Mouse (Mus musculus) intestine, postnatal 0 days (tissue): ENCODE data around the gene Mrps9. TPM values are rescaled to one million over a fixed set of nuclear protein-coding genes. Genes with fewer than 3 reads are reported as not detected.

Experiments
- ATAC-seq: fragments of 200-750 bp; cut with Nextera tagmentation; 2 replicates; pipeline ENCODE4 v1.8.0; 2017; ENCODE audit warnings: mild to moderate bottlenecking, moderate TSS enrichment, moderate library complexity
- H3K27ac ChIP-seq: fragments of 300-500 bp; sonication (generic); 2 replicates; pipeline ENCODE4 v1.5.1; 2014; ENCODE audit warnings: mild to moderate bottlenecking, low read depth, low read length, moderate library complexity
- H3K27me3 ChIP-seq: fragments of 300-500 bp; sonication (generic); replicated peaks from 2 replicates; pipeline ENCODE4 v1.6.1; 2014; ENCODE audit warnings: low read length, mixed read lengths; ENCODE audit not compliant: control insufficient read depth, insufficient read depth
- H3K36me3 ChIP-seq: fragments of 300-500 bp; sonication (generic); 2 replicates; pipeline ENCODE4 v1.6.1; 2014; ENCODE audit warnings: mild to moderate bottlenecking, moderate library complexity; ENCODE audit not compliant: control insufficient read depth, insufficient read depth
- H3K4me1 ChIP-seq: fragments of 300-500 bp; sonication (generic); replicated peaks from 2 replicates; pipeline ENCODE4 v1.6.1; 2014; ENCODE audit warnings: antibody characterized with exemption, low read length, mixed read lengths; ENCODE audit not compliant: control insufficient read depth, insufficient read depth
- H3K4me2 ChIP-seq: fragments of 300-500 bp; sonication (generic); replicated peaks from 2 replicates; pipeline ENCODE4 v1.6.1; 2014; ENCODE audit warnings: low read depth, mild to moderate bottlenecking, moderate library complexity
- H3K4me3 ChIP-seq: fragments of 300-500 bp; sonication (generic); 2 replicates; pipeline ENCODE4 v1.5.1; 2014; ENCODE audit warnings: low read depth, low read length
- H3K9ac ChIP-seq: fragments of 300-500 bp; sonication (generic); 2 replicates; pipeline ENCODE4 v1.6.1; 2014; ENCODE audit warnings: mild to moderate bottlenecking, low read depth, low read length
- H3K9me3 ChIP-seq: fragments of 300-500 bp; sonication (generic); 2 replicates; pipeline ENCODE4 v1.6.1; 2016; ENCODE audit warnings: mixed run types; ENCODE audit not compliant: control insufficient read depth
- CTCF ChIP-seq: sonication (generic); IDR thresholded peaks from 2 replicates; pipeline ENCODE4 v1.5.1; 2016; ENCODE audit warnings: low read depth, mild to moderate bottlenecking, control low read depth, antibody characterized with exemption, moderate library complexity
- WGBS: fragments of 180-500 bp; shearing (Covaris S2); extraction: QIAGEN DNeasy Blood & Tissue Kit; methylation state at CpG from one replicate; pipeline ENCODE4 v1.1.7; 2014; 5-methylcytosine and 5-hydroxymethylcytosine counted together
- polyA plus RNA-seq: library from polyadenylated mRNA; unstranded; fragments of >200 nt; fragmentation: Nextera tagmentation; extraction: Ambion mirVana; gene quantifications from 2 replicates; pipeline ENCODE4 v1.2.1, GENCODE M21; 2015

The Mrps9 gene
- polyA plus RNA-seq, 1 experiment from 2014 or later = 38.3 TPM

DNA sequence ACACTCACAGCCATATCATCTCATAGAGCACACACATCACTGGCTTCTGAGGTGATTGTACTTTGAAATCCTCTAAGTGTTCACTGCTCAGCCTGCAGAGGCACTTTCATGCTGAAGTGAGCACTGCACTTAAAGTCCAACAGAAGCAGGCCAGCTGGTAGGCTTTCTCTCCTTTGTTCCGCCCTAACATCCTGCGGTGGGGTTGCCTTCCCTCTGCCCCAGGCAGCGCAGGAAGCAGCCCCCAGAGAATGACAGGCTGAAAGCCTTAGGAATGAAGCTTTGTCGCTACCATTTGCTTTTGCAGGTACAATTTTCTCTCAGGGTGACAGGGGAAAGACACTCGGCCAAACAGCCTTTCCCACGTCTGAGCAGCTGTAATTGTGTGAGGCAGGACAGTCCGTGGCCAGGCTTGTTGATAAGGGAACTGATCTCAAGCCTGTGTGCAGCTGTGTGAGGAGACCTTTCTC is 38.4 kb downstream of the Mrps9 start:
- peaks cover 13% of the 10 kb centered on the region for H3K36me3 ChIP-seq
- ATAC-seq = no peak
- TF ChIP-seq CTCF = no peak
- H3K9ac ChIP-seq = no peak overlapping the region
- H3K4me2 ChIP-seq = no peak overlapping the region
- H3K4me3 ChIP-seq = no peak overlapping the region
- no peaks in the 10 kb centered on the region for H3K9me3 ChIP-seq
- no peak overlapping the region for H3K27ac ChIP-seq
- H3K4me1 ChIP-seq = no peaks in the 10 kb centered on the region
- no peaks in the 10 kb centered on the region for H3K27me3 ChIP-seq
- WGBS = 70% methylated on average over 7 of the region's 7 CpGs

DNA sequence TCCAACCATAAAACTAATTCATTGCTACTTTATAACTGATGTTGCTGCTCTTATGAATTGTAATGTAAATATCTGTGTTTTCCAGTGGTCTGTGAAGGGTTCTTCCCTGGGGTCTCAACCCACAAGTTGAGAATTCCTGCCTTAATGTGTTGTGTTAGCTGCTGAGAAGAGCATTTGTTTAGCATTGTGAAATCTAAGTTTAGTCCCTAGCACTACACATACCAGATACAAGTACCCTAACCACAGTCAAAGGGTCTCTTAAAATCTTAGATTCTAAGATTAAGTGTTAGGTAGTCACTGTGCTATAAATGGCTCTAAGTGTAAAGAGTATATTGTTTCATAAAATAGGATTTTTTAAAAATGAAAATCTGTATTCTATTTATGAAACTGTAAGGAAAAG is 43.7 kb downstream of the Mrps9 start:
- H3K9me3 ChIP-seq = no peaks in the 10 kb centered on the region
- no peak overlapping the region for H3K9ac ChIP-seq
- H3K27me3 ChIP-seq = no peaks in the 10 kb centered on the region
- no peak overlapping the region for H3K4me2 ChIP-seq
- TF ChIP-seq CTCF = no peak
- H3K4me1 ChIP-seq = no peaks in the 10 kb centered on the region
- H3K4me3 ChIP-seq = no peak overlapping the region
- no peak overlapping the region for H3K27ac ChIP-seq
- H3K36me3 ChIP-seq = peaks cover 30% of the 10 kb centered on the region
- ATAC-seq = no peak

DNA sequence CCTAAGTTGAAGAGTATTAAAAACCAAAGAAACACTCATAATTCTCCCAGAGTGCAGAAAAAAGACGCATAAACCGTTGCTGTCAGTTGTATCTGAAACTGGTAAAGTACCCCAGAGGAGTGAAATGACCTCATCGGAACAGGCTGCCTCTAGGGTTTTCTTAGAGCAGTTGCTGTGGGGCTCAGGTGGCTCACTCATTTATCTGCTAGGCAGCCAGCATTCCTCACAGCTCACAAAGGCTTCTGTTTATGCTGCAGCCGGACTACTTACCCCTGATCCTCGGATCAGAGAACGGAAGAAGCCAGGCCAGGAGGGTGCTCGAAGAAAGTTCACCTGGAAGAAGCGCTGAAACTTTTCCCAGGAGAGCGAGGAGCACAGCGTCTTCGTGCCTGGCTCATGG is 54.1 kb downstream of the Mrps9 start:
- no peak for ATAC-seq
- no peaks in the 10 kb centered on the region for H3K4me1 ChIP-seq
- H3K4me2 ChIP-seq = no peak overlapping the region
- H3K9ac ChIP-seq = no peak overlapping the region
- no peak overlapping the region for H3K4me3 ChIP-seq
- WGBS = 87% methylated on average over 11 of the region's 11 CpGs
- TF ChIP-seq CTCF = no peak
- H3K27me3 ChIP-seq = no peaks in the 10 kb centered on the region
- H3K36me3 ChIP-seq = peaks cover 27% of the 10 kb centered on the region
- H3K27ac ChIP-seq = no peak overlapping the region
- H3K9me3 ChIP-seq = no peaks in the 10 kb centered on the region

- H3K27me3 ChIP-seq = no peaks in the 10 kb centered on the region
Observed at GRCm38 (mm10) chr1:42906696-42907095, 55.7 kb downstream of the Mrps9 start.

GRCm38 (mm10) chr1:42907153-42907552 is 56.1 kb downstream of the Mrps9 start:
- H3K27me3 ChIP-seq = no peaks in the 10 kb centered on the region
- H3K9ac ChIP-seq = no peak overlapping the region
- no peak for TF ChIP-seq CTCF
- no peaks in the 10 kb centered on the region for H3K9me3 ChIP-seq
- WGBS = 65% methylated on average over 4 of the region's 4 CpGs
- no peak overlapping the region for H3K4me3 ChIP-seq
- H3K27ac ChIP-seq = no peak overlapping the region
- no peak for ATAC-seq
- H3K4me1 ChIP-seq = no peaks in the 10 kb centered on the region
- H3K4me2 ChIP-seq = no peak overlapping the region
- H3K36me3 ChIP-seq = peaks cover 12% of the 10 kb centered on the region; the same call in 1 of the 2 replicates

More at GRCm38 (mm10) chr1:42906696-42907095, 55.7 kb downstream of the Mrps9 start:
- Histone ChIP-seq H3K27ac (no peak overlapping the region), H3K9ac (no peak overlapping the region), H3K4me2 (no peak overlapping the region), H3K4me3 (no peak overlapping the region), H3K4me1 (no peaks in the 10 kb centered on the region), H3K36me3 (peaks cover 12% of the 10 kb centered on the region; the same call in 1 of the 2 replicates), H3K9me3 (no peaks in the 10 kb centered on the region)
- no peak for ATAC-seq
- TF ChIP-seq CTCF = no peak
- 89% methylated on average over 7 of the region's 7 CpGs for WGBS

GRCm38 (mm10) chr1:42915062-42915461 is 64.0 kb downstream of the Mrps9 start:
- Histone ChIP-seq H3K4me1 (no peaks in the 10 kb centered on the region), H3K9ac (no peak overlapping the region), H3K9me3 (no peaks in the 10 kb centered on the region), H3K27ac (no peak overlapping the region), H3K4me2 (no peak overlapping the region), H3K36me3 (no peaks in the 10 kb centered on the region), H3K4me3 (no peak overlapping the region), H3K27me3 (no peaks in the 10 kb centered on the region; the same call in 1 of the 2 replicates)
- no peak for ATAC-seq
- WGBS = 16% methylated on average over 4 of the region's 4 CpGs
- peak; percentile 82 for TF ChIP-seq CTCF

DNA sequence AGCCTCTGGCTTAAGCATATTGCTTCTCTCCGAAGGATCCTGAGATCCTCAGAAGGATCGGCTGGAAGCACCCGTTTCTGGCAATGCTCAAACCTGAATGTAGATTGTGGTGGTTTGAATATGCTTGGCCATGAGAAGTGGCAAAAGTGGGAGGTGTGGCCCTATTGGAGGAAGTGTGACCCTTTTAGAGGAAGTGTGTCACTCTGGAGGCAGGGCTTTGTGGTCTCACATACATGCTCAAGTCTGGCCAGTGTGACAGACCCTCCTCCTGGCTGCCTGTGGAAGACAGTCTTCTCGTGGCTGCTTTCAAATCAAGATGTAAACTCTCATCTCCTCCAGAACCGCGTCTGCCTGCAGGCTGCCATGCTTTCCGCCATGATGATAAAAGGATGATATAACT is 65.7 kb downstream of the Mrps9 start:
- Histone ChIP-seq H3K9ac (no peak overlapping the region), H3K4me2 (no peak overlapping the region), H3K27ac (no peak overlapping the region), H3K36me3 (no peaks in the 10 kb centered on the region), H3K4me1 (no peaks in the 10 kb centered on the region), H3K4me3 (no peak overlapping the region), H3K27me3 (no peaks in the 10 kb centered on the region; the same call in 1 of the 2 replicates), H3K9me3 (no peaks in the 10 kb centered on the region)
- TF ChIP-seq CTCF = no peak
- no peak for ATAC-seq
- 75% methylated on average over 7 of the region's 7 CpGs for WGBS
